Mouse (Mus musculus): ENCODE measurements around the gene Itpkb.

DNA sequence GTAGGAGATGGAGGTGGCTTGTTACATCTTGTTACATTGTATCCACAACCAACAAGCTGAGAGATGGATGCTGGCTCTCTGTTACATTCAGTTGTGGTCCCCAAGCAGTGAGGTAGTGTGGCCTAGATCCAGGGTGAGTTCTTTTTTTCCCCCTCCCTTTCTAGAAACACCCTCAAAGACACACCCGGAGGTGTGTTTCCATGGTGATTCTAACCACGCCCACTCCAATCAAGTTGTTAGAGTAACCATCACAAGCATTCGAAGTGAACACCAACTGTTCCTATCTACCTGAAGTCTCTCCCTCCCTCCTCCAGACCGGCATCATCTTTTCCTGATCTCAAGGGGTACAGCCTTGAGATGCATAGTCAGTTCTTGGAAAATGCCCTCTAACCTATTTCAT is 21.4 kb upstream of the Itpkb start:
- TF ChIP-seq POLR2A (IDR thresholded peaks at IDR 0.05; ENCODE audit: low read depth, low read length) (no peak), CTCF (conservative IDR thresholded peaks at IDR 0.05; ENCODE audit: insufficient read depth, insufficient read length, low read depth, low read length) (no peak)
